Mouse (Mus musculus): Measurements from ENCODE around the gene Rest. TPM values are rescaled to one million over a fixed set of nuclear protein-coding genes. Genes with fewer than 3 reads are reported as not detected.
A peak's percentile ranks its signal among the peaks of the same experiment; 100 is the strongest.

Gene Rest
- polyA plus RNA-seq, 1 experiment, result 0.09 TPM

- no peaks in the 10 kb centered on the region for H3K27me3 ChIP-seq (ENCODE audit: control insufficient read depth)
- H3K4me1 ChIP-seq (ENCODE audit: control insufficient read depth), result peaks cover 5% of the 10 kb centered on the region
- H3K4me3 ChIP-seq (replicated peaks), result no peak overlapping the region
- TF ChIP-seq GATA1 (IDR thresholded peaks at IDR 0.05; ENCODE audit: low read length) (no peak), TAL1 (IDR thresholded peaks at IDR 0.05; ENCODE audit: low read length) (no peak)
- H3K9me3 ChIP-seq (ENCODE audit: control insufficient read depth, low read length), result no peaks in the 10 kb centered on the region
- H3K36me3 ChIP-seq (ENCODE audit: control insufficient read depth), result no peaks in the 10 kb centered on the region
Observed at GRCm38 (mm10) chr5:77260141-77260540, 5.2 kb upstream of the Rest start.

- no peaks in the 10 kb centered on the region for H3K9me3 ChIP-seq (ENCODE audit: control insufficient read depth, low read length)
Observed at GRCm38 (mm10) chr5:77261137-77261536, 4.2 kb upstream of the Rest start.

DNA sequence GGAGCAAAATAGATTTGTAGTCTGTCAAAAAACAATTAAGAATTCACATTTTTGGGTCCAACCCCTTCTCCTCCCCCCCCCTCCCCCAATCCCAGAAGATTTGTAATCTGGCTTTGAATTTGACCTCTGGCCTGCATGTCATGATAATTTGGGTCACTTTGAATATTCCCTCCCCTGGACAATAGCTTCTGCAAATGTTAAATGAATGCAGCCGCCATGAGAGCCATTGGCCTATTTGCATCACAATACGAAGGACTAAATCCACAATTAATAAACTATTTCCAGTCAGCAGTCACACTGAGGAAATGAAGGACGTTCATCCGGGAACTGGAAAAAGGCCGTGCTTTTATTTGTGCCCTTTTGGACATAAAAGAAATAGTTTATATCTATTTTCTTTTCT is 3.2 kb upstream of the Rest start:
- Histone ChIP-seq H3K36me3 (ENCODE audit: control insufficient read depth) (no peaks in the 10 kb centered on the region), H3K9me3 (ENCODE audit: control insufficient read depth, low read length) (no peaks in the 10 kb centered on the region), H3K4me3 (replicated peaks) (no peak overlapping the region), H3K27me3 (ENCODE audit: control insufficient read depth) (no peaks in the 10 kb centered on the region), H3K4me1 (ENCODE audit: control insufficient read depth) (peaks cover 16% of the 10 kb centered on the region)
- TF ChIP-seq TAL1 (IDR thresholded peaks at IDR 0.05; ENCODE audit: low read length), result no peak
- TF ChIP-seq GATA1 (IDR thresholded peaks at IDR 0.05; ENCODE audit: low read length), result no peak

More at GRCm38 (mm10) chr5:77261137-77261536, 4.2 kb upstream of the Rest start:
- Histone ChIP-seq H3K36me3 (ENCODE audit: control insufficient read depth) (no peaks in the 10 kb centered on the region), H3K4me3 (replicated peaks) (no peak overlapping the region), H3K27me3 (ENCODE audit: control insufficient read depth) (no peaks in the 10 kb centered on the region), H3K4me1 (ENCODE audit: control insufficient read depth) (peaks cover 8% of the 10 kb centered on the region)
- TF ChIP-seq GATA1 (IDR thresholded peaks at IDR 0.05; ENCODE audit: low read length), result no peak
- no peak for TF ChIP-seq TAL1 (IDR thresholded peaks at IDR 0.05; ENCODE audit: low read length)

- Histone ChIP-seq H3K4me3 (replicated peaks) (peak overlapping the region; percentile 92), H3K4me1 (ENCODE audit: control insufficient read depth) (peaks cover 24% of the 10 kb centered on the region), H3K9me3 (ENCODE audit: control insufficient read depth, low read length) (peaks cover 6% of the 10 kb centered on the region), H3K27me3 (ENCODE audit: control insufficient read depth) (no peaks in the 10 kb centered on the region), H3K36me3 (ENCODE audit: control insufficient read depth) (peaks cover 27% of the 10 kb centered on the region)
- no peak for TF ChIP-seq TAL1 (IDR thresholded peaks at IDR 0.05; ENCODE audit: low read length)
- no peak for TF ChIP-seq GATA1 (IDR thresholded peaks at IDR 0.05; ENCODE audit: low read length)
Observed at GRCm38 (mm10) chr5:77265671-77266065, 377 bp downstream of the Rest start.

DNA sequence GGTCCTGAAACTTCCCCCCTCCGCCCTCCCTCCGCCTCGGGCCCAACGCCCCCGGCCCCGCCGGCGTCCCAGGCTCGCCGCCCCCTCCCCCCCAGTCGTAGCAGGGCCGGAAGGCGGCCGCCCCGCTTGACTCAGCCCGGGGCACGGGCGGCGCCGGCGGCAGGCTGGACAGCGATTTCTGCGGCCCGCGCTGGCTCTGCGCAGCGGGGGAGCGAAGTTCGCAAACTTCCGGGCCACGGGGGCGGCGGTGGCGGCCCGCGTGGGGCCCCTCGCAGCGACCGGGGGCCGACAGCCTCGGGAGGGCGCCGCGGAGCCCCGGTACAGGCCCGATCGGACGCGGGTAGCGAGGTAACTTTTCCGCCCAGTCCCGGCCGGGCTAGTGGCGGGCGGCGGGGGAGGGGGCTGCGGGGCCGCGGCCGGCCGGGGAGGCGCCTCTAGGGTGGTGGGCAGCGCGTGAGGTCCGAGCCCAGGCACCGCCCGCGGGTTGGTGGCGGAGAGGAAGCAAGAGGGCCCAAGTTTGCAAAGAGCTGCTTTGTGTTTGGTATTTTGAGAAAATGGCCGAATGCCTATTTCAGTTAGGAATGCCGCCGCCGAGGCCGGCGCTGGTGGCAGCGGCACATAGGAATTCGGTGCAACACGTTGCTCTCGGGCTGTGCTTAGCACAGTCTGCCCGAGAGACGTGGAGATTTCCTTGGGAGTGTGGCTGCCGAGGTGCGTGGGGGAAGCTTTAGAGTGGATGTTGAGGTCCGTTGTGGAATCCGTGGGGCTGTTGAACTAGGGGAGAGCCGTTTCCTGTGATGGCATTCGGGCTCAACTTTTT is 985 bp downstream of the Rest start:
- Histone ChIP-seq H3K27me3 (ENCODE audit: control insufficient read depth) (no peaks in the 10 kb centered on the region), H3K36me3 (ENCODE audit: control insufficient read depth) (peaks cover 32% of the 10 kb centered on the region), H3K4me3 (replicated peaks) (peak overlapping the region; percentile 92), H3K9me3 (ENCODE audit: control insufficient read depth, low read length) (peaks cover 6% of the 10 kb centered on the region), H3K4me1 (ENCODE audit: control insufficient read depth) (peaks cover 24% of the 10 kb centered on the region)
- TF ChIP-seq TAL1 (IDR thresholded peaks at IDR 0.05; ENCODE audit: low read length), result no peak

GRCm38 (mm10) chr5:77266886-77267401 is 1.7 kb downstream of the Rest start:
- Histone ChIP-seq H3K27me3 (ENCODE audit: control insufficient read depth) (no peaks in the 10 kb centered on the region), H3K9me3 (ENCODE audit: control insufficient read depth, low read length) (peaks cover 6% of the 10 kb centered on the region), H3K36me3 (ENCODE audit: control insufficient read depth) (peaks cover 36% of the 10 kb centered on the region), H3K4me3 (replicated peaks) (peak overlapping the region; percentile 92), H3K4me1 (ENCODE audit: control insufficient read depth) (peaks cover 24% of the 10 kb centered on the region)
- TF ChIP-seq GATA1 (IDR thresholded peaks at IDR 0.05; ENCODE audit: low read length), result no peak
- no peak for TF ChIP-seq TAL1 (IDR thresholded peaks at IDR 0.05; ENCODE audit: low read length)

- peaks cover 24% of the 10 kb centered on the region for H3K4me1 ChIP-seq (ENCODE audit: control insufficient read depth)
- TF ChIP-seq GATA1 (IDR thresholded peaks at IDR 0.05; ENCODE audit: low read length) (no peak), TAL1 (IDR thresholded peaks at IDR 0.05; ENCODE audit: low read length) (no peak)
- peaks cover 37% of the 10 kb centered on the region for H3K36me3 ChIP-seq (ENCODE audit: control insufficient read depth)
- H3K9me3 ChIP-seq (ENCODE audit: control insufficient read depth, low read length), result peaks cover 6% of the 10 kb centered on the region
- no peaks in the 10 kb centered on the region for H3K27me3 ChIP-seq (ENCODE audit: control insufficient read depth)
- no peak overlapping the region for H3K4me3 ChIP-seq (replicated peaks)
Observed at GRCm38 (mm10) chr5:77267441-77267840, 2.1 kb downstream of the Rest start.

- no peak for TF ChIP-seq TAL1 (IDR thresholded peaks at IDR 0.05; ENCODE audit: low read length)
- no peak for TF ChIP-seq GATA1 (IDR thresholded peaks at IDR 0.05; ENCODE audit: low read length)
- Histone ChIP-seq H3K4me3 (replicated peaks) (no peak overlapping the region), H3K9me3 (ENCODE audit: control insufficient read depth, low read length) (peaks cover 6% of the 10 kb centered on the region), H3K27me3 (ENCODE audit: control insufficient read depth) (no peaks in the 10 kb centered on the region), H3K36me3 (ENCODE audit: control insufficient read depth) (peaks cover 42% of the 10 kb centered on the region), H3K4me1 (ENCODE audit: control insufficient read depth) (peaks cover 26% of the 10 kb centered on the region)
Observed at GRCm38 (mm10) chr5:77267957-77268624, 2.8 kb downstream of the Rest start.

GRCm38 (mm10) chr5:77269399-77269798 is 4.1 kb downstream of the Rest start:
- Histone ChIP-seq H3K27me3 (ENCODE audit: control insufficient read depth) (no peaks in the 10 kb centered on the region), H3K36me3 (ENCODE audit: control insufficient read depth) (peaks cover 54% of the 10 kb centered on the region), H3K9me3 (ENCODE audit: control insufficient read depth, low read length) (peaks cover 6% of the 10 kb centered on the region), H3K4me3 (replicated peaks) (no peak overlapping the region), H3K4me1 (ENCODE audit: control insufficient read depth) (peaks cover 38% of the 10 kb centered on the region)
- no peak for TF ChIP-seq TAL1 (IDR thresholded peaks at IDR 0.05; ENCODE audit: low read length)
- no peak for TF ChIP-seq GATA1 (IDR thresholded peaks at IDR 0.05; ENCODE audit: low read length)
